Mouse (Mus musculus) liver, embryonic 14.5 days (tissue): ENCODE data around the gene Map7. TPM values are rescaled to one million over a fixed set of nuclear protein-coding genes. Genes with fewer than 3 reads are reported as not detected.

Experiments
- ATAC-seq: fragments of 200-750 bp; cut with Nextera tagmentation; 2 replicates; pipeline ENCODE4 v1.8.0; 2017; ENCODE audit warnings: moderate number of reproducible peaks, mild to moderate bottlenecking, moderate library complexity; ENCODE audit not compliant: insufficient read depth
- DNase-seq, 3 experiments: peaks; one replicate each; pipeline ENCODE4 v3.0.0-alpha.2; 2012 to 2013; ENCODE audit warnings: low read depth in 3 of 3, low spot score in 3 of 3
- H3K27ac ChIP-seq: fragments of 300-500 bp; sonication (generic); 2 replicates; pipeline ENCODE4 v1.5.1; 2014; ENCODE audit warnings: moderate library complexity, mild to moderate bottlenecking, control low read depth, inconsistent platforms
- H3K27me3 ChIP-seq: fragments of 300-500 bp; sonication (generic); 2 replicates; pipeline ENCODE4 v1.6.1; 2014; ENCODE audit warnings: mild to moderate bottlenecking, low read length, moderate library complexity; ENCODE audit not compliant: control insufficient read depth, insufficient read depth
- H3K36me3 ChIP-seq: fragments of 300-500 bp; sonication (generic); replicated peaks from 2 replicates; pipeline ENCODE4 v1.6.1; 2014; ENCODE audit warnings: low read depth; ENCODE audit not compliant: control insufficient read depth, insufficient read depth
- H3K4me1 ChIP-seq, 2 experiments: fragments of 200-500 bp in 1 of 2; fragments of 300-500 bp in 1 of 2; sonication (generic) in 1 of 2; replicated peaks; 2 replicates each; pipeline ENCODE4 v1.6.1; 2012 to 2014; ENCODE audit warnings: antibody characterized with exemption in 1 of 2, inconsistent platforms in 1 of 2, low read length in 1 of 2; ENCODE audit not compliant: control insufficient read depth in 2 of 2, insufficient read depth in 2 of 2
- H3K4me2 ChIP-seq: fragments of 300-500 bp; sonication (generic); 2 replicates; pipeline ENCODE4 v1.6.1; 2014; ENCODE audit warnings: low read depth, mild to moderate bottlenecking, control low read depth, moderate library complexity
- H3K4me3 ChIP-seq, 2 experiments: fragments of 200-500 bp in 1 of 2; fragments of 300-500 bp in 1 of 2; sonication (generic) in 1 of 2; 2 replicates each; pipeline ENCODE4 v1.5.1; 2012 to 2014; ENCODE audit warnings: low read depth in 2 of 2, low read length in 2 of 2, mild to moderate bottlenecking in 2 of 2, control low read depth in 1 of 2, inconsistent platforms in 1 of 2, moderate library complexity in 1 of 2; ENCODE audit not compliant: insufficient read depth in 1 of 2
- H3K9ac ChIP-seq: fragments of 300-500 bp; sonication (generic); replicated peaks from 2 replicates; pipeline ENCODE4 v1.6.1; 2014; ENCODE audit warnings: mild to moderate bottlenecking, control low read depth, moderate library complexity
- H3K9me3 ChIP-seq: fragments of 300-500 bp; sonication (generic); 2 replicates; pipeline ENCODE4 v1.6.1; 2016; ENCODE audit warnings: low read length, mixed read lengths; ENCODE audit not compliant: control insufficient read depth
- CTCF ChIP-seq: IDR thresholded peaks from 2 replicates; pipeline ENCODE4 v1.5.1; 2016; ENCODE audit warnings: antibody characterized with exemption, low read depth, control low read depth
- EP300 ChIP-seq: IDR thresholded peaks from 2 replicates; pipeline ENCODE4 v1.6.1; 2016; ENCODE audit warnings: antibody characterized with exemption, low read depth
- WGBS: fragments of 180-500 bp; shearing (Covaris S2); extraction: QIAGEN DNeasy Blood & Tissue Kit; methylation state at CpG from one replicate; pipeline ENCODE4 v1.1.7; 2014; ENCODE audit not compliant: insufficient replicate concordance; 5-methylcytosine and 5-hydroxymethylcytosine counted together
- polyA plus RNA-seq, 2 experiments: library from polyadenylated mRNA; depleted of rRNA in 1 of 2; stranded (reverse) in 1 of 2; unstranded in 1 of 2; fragments of >200 nt; fragmentation: Nextera tagmentation in 1 of 2; extraction: Ambion mirVana in 1 of 2; gene quantifications; 2 replicates each; pipeline versions ENCODE4 v1.2.1 to v1.2.3; 2012 to 2014

Gene Map7
- polyA plus RNA-seq, 2 experiments: 2.2 to 2.3 TPM

DNA sequence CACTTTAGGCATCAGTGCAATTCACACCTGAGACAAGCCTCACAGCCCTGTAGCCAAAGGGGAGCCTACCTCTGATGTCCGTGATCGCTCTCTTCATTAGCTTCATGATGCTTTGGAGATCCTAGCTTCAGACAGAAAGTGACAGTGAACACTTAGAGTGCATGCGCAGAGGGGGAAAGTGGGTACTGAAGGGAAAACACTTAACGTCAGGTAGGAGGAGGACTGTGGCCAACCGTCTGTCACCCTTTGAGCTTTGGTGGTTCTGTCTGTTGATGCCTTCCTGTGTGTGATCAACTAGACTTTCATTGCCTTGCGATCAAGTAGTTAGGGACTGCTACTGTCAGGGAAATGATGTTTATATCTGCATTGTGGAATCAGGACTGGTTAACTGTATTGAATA, 114.6 kb downstream of the Map7 start:
- Histone ChIP-seq H3K27ac (no peak overlapping the region), H3K36me3 (no peaks in the 10 kb centered on the region), H3K4me1 (no peaks in the 10 kb centered on the region), H3K9ac (no peak overlapping the region), H3K27me3 (no peaks in the 10 kb centered on the region), H3K9me3 (no peaks in the 10 kb centered on the region), H3K4me2 (no peak overlapping the region), H3K4me3 (no peak overlapping the region)
- no peak for TF ChIP-seq CTCF
- TF ChIP-seq EP300: no peak
- ATAC-seq (no peak), DNase-seq (no peak)
- 81% methylated on average over 6 of the region's 6 CpGs for WGBS

DNA sequence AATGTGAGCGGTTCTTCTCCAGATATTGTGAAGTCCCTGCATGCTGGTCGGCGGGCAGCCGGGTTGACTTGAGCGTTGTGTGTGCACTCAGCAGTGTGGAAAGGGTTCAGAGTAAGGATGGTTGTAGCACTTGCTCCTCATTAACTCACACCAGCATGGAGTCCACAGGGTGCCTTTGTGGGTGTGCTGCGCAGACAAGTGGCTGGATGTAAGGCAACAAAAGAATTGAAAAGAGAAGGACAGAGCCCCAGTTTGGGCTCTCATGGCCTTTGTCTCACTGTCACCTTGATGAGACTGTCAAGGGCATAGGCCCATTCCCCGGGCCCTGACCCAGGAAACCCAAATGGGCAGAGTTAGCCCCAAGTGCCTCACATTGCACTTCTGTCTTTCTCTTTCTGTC, 116.2 kb downstream of the Map7 start:
- TF ChIP-seq CTCF: no peak
- no peak for TF ChIP-seq EP300
- no peaks in the 10 kb centered on the region for H3K4me1 ChIP-seq
- H3K9ac ChIP-seq: no peak overlapping the region
- H3K27me3 ChIP-seq: no peaks in the 10 kb centered on the region
- no peak for ATAC-seq
- WGBS: 80% methylated on average over 7 of the region's 7 CpGs
- H3K4me2 ChIP-seq: no peak overlapping the region
- no peaks in the 10 kb centered on the region for H3K9me3 ChIP-seq
- no peak overlapping the region for H3K27ac ChIP-seq
- no peaks in the 10 kb centered on the region for H3K36me3 ChIP-seq
- no peak for DNase-seq
- H3K4me3 ChIP-seq: no peak overlapping the region

DNA sequence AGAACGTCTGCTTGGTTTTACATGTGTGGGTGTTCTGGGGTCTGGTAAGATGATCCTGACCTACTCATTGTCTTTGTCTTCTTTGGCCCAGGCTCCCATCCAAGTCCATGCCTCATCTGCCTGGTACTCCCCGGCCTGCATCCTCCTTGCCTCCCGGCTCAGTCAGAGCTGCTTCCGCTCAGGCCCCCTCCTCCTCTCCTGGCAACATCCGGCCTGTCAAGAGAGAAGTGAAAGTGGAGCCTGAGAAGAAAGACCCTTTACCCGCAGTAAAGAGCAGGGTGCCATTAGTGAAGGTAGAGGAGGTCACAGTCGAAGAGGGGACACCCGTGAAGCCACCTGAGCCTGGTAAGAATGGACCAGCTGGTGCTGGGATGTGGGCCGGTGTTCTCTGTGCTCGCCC, 118.8 kb downstream of the Map7 start:
- WGBS: 62% methylated on average over 10 of the region's 10 CpGs
- ATAC-seq: no peak
- H3K4me3 ChIP-seq: no peak overlapping the region
- H3K9me3 ChIP-seq: no peaks in the 10 kb centered on the region
- no peaks in the 10 kb centered on the region; a peak in 1 of 4 replicates for H3K4me1 ChIP-seq
- TF ChIP-seq CTCF: no peak
- no peak for TF ChIP-seq EP300
- DNase-seq: no peak
- no peaks in the 10 kb centered on the region for H3K27me3 ChIP-seq
- no peak overlapping the region for H3K9ac ChIP-seq
- no peak overlapping the region for H3K4me2 ChIP-seq
- no peaks in the 10 kb centered on the region for H3K36me3 ChIP-seq
- no peak overlapping the region for H3K27ac ChIP-seq

- H3K9ac ChIP-seq: no peak overlapping the region
- WGBS: 70% methylated on average over 7 of the region's 7 CpGs
These were observed 120.7 kb downstream of the Map7 start for GRCm38 (mm10) chr10:20268945-20269344.

DNA sequence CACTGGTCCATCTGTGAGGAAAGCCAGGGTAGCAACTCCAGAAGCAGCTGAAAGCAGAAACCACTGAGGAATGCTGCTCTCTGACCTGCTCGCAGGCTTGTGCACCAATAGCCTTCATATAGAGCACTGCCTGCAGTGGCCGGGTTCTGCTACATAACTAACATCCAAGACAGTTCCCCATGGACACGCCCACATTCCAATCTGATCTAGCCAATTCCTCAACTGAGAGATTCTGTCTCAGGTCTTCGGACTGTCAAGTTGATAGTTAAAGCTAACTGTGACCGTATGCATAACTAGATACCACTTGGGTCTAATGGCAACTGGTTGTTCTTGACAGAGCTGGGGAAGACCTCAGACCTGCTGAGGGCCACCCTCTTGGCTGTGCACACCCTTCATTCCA, 124.1 kb downstream of the Map7 start:
- Histone ChIP-seq H3K9me3 (no peaks in the 10 kb centered on the region), H3K4me3 (no peak overlapping the region), H3K4me1 (peaks cover 0 to 12% of the 10 kb centered on the region in 2 experiments; a peak in 3 of 4 replicates), H3K27ac (no peak overlapping the region), H3K27me3 (no peaks in the 10 kb centered on the region), H3K9ac (no peak overlapping the region), H3K4me2 (no peak overlapping the region), H3K36me3 (no peaks in the 10 kb centered on the region)
- DNase-seq: no peak
- ATAC-seq: no peak
- 75% methylated on average over 5 of the region's 5 CpGs for WGBS
- TF ChIP-seq EP300: no peak
- no peak for TF ChIP-seq CTCF

More at GRCm38 (mm10) chr10:20268945-20269344, 120.7 kb downstream of the Map7 start:
- DNase-seq (no peak), ATAC-seq (no peak)
- Histone ChIP-seq H3K4me1 (peaks cover 0 to 7% of the 10 kb centered on the region in 2 experiments; a peak in 2 of 4 replicates), H3K4me3 (no peak overlapping the region), H3K9me3 (no peaks in the 10 kb centered on the region), H3K4me2 (no peak overlapping the region), H3K36me3 (no peaks in the 10 kb centered on the region), H3K27me3 (no peaks in the 10 kb centered on the region), H3K27ac (no peak overlapping the region)
- no peak for TF ChIP-seq CTCF
- TF ChIP-seq EP300: no peak
